Mouse (Mus musculus): ENCODE results near the gene Gm21870.
"Not testable (repeated sequence)": the region's sequence is repeated elsewhere in the genome, so short reads cannot be mapped to it uniquely, and the experiment has no call there.

Gene Gm21870

DNA sequence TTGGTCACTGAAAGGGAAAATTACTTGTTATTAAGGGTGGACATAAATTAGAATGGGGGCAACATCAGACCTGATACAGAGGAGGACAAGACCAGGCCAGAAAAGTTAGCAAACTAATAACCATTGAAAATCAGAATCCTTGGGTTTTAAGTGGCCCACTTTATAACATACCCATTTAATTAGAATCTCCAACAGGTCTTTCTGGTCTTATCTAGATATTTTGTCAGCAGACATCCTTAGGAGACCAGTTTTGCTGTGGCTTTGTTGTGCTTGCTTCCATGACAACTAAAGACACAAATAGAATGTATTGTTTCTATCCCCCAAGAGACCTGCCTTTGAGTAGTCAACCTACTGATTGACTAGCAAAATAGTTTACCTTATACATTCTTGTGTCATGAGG, at the start of gene Gm21870:
TSS of gene Gm21870 (minus strand) at position 101 of the 400 bp plus-strand sequence.
- DNase-seq (ENCODE audit: low spot score) = not testable (repeated sequence)

DNA sequence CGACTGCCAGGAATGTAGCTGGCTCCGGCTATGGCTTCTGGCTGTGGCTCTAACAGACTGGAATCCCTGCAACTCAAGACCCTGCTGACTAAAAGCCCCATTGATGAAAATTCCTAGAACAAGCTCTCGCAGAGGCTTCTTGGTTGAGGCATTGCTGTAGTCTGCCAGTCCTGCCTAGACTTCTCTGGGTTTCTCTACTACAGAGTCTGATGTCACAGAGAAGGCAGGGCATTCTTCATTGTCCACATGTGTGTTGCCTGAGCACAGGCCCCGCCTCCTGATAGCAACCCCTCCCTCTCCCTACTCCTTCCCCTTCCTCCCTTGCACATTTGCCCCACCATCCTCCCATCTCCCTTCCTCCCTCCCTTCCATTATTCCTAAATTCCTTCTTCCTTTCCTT, 30.2 kb downstream of the Gm21870 start, which contains the start of gene Btbd35f6:
TSS of gene Btbd35f6 (minus strand) at position 101 of the 400 bp plus-strand sequence.
- not testable (repeated sequence) for DNase-seq (ENCODE audit: low spot score)
